19 mouse cellular contexts compared by ENCODE assay signal in the genomic region with DNA sequence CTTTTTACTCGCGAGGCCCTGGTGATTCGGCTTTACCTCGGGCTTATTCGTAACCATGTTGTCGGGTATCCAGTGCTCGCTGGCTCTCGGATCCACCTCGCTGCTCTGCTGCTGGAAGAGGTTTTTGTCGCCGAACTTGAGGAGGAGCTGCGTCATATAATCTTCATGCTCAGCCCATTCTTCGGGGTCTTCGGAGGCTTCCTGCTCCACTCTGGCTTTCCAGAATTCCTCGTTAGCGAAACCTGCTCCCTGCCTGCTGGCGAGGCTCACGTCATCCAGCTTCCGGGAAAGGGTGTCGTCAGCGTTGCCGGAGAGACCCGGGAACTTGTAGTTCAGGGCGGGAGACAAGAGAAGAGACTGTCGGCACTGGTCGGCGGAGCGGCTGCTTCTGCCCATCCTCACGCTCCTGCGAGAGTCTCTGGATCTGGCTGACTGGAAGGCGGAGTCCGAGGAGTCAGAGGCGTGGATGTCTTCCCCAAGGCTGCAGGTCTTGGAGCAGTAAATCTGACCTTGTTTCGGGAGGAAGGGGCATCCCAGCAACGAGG.
"Had no signal": no experiment of that assay in that cellular context is flagged by ENCODE, and none has a peak within 500 bp of the region (broad histone marks: within the 10 kb centered on the region; RNA-seq: fewer than 3 reads in every experiment).

No protein-coding gene starts in this region.

- DNase-seq: liver, postnatal 0 days; lung, adult 2 months; lung, postnatal 14 days; lung, postnatal 36 days; retina, postnatal 1 day; right cerebral cortex, adult 18-20 months; right cerebral cortex, postnatal 25 days; right cerebral cortex, postnatal 4 days; spleen, adult 18-20 months; thymus, adult 18-20 months; thymus, postnatal 14 days; thymus, postnatal 36 days had no signal

- H3K9me3 ChIP-seq: lung, embryonic 15.5 days; midbrain, embryonic 13.5 days; midbrain, embryonic 15.5 days; neural tube, embryonic 15.5 days had no signal

- H3K27ac ChIP-seq: lung, embryonic 15.5 days; macrophage; midbrain, embryonic 13.5 days; midbrain, embryonic 15.5 days; neural tube, embryonic 13.5 days; neural tube, embryonic 15.5 days had no signal

- H3K4me1 ChIP-seq: lung, embryonic 15.5 days; midbrain, embryonic 15.5 days had no signal

- H3K4me3 ChIP-seq: lung, embryonic 15.5 days; megakaryocyte, embryonic 14.5 days; midbrain, embryonic 13.5 days; midbrain, embryonic 15.5 days; neural tube, embryonic 13.5 days; neural tube, embryonic 15.5 days had no signal

- H3K27me3 ChIP-seq: lung, embryonic 15.5 days; megakaryocyte, embryonic 14.5 days; midbrain, embryonic 13.5 days; midbrain, embryonic 15.5 days; neural tube, embryonic 13.5 days; neural tube, embryonic 15.5 days had no signal
